Mouse (Mus musculus) forebrain, embryonic 13.5 days (tissue): ENCODE measurements at regions not wholly inside any gene's neighbourhood (a gene's known extent, or its start where the extent isn't known, plus 50 kb on each side); places are given as distances from the start of the nearest gene placed in this dataset.

Experiments used
- ATAC-seq: fragments of 200-750 bp; cut with Nextera tagmentation; 2 replicates; pipeline ENCODE4 v1.8.0; 2017
- H3K27ac ChIP-seq: fragments of 300-500 bp; sonication (generic); 2 replicates; pipeline ENCODE4 v1.5.1; 2015; ENCODE audit warnings: inconsistent platforms, mild to moderate bottlenecking, moderate library complexity
- H3K27me3 ChIP-seq: fragments of 300-500 bp; sonication (generic); 2 replicates; pipeline ENCODE4 v1.6.1; 2015; ENCODE audit warnings: mild to moderate bottlenecking, inconsistent platforms
- H3K36me3 ChIP-seq: fragments of 300-500 bp; sonication (generic); 2 replicates; pipeline ENCODE4 v1.6.1; 2015; ENCODE audit warnings: mild to moderate bottlenecking, inconsistent platforms; ENCODE audit not compliant: poor library complexity, severe bottlenecking
- H3K4me1 ChIP-seq: fragments of 300-500 bp; sonication (generic); 2 replicates; pipeline ENCODE4 v1.6.1; 2015; ENCODE audit warnings: inconsistent platforms
- H3K4me2 ChIP-seq: fragments of 300-500 bp; sonication (generic); 2 replicates; pipeline ENCODE4 v1.6.1; 2015; ENCODE audit warnings: inconsistent platforms, mild to moderate bottlenecking, moderate library complexity
- H3K4me3 ChIP-seq: fragments of 300-500 bp; sonication (generic); 2 replicates; pipeline ENCODE4 v1.5.1; 2015; ENCODE audit warnings: mild to moderate bottlenecking, inconsistent platforms
- H3K9ac ChIP-seq: fragments of 300-500 bp; sonication (generic); 2 replicates; pipeline ENCODE4 v1.6.1; 2015; ENCODE audit warnings: mild to moderate bottlenecking, inconsistent platforms
- H3K9me3 ChIP-seq: fragments of 300-500 bp; sonication (generic); replicated peaks from 2 replicates; pipeline ENCODE4 v1.6.1; 2016; ENCODE audit warnings: inconsistent platforms
- WGBS: fragments of 180-500 bp; shearing (Covaris S2); methylation state at CpG from one replicate; pipeline ENCODE4 v1.1.7; 2015; 5-methylcytosine and 5-hydroxymethylcytosine counted together

GRCm38 (mm10) chr9:40617676-40618062, 52.7 kb upstream of the Gm21915 start:
- H3K27me3 ChIP-seq: no peaks in the 10 kb centered on the region
- H3K36me3 ChIP-seq: no peaks in the 10 kb centered on the region
- 12% methylated on average over 10 of the region's 10 CpGs for WGBS
- H3K9ac ChIP-seq: peak overlapping the region; percentile 54
- H3K4me2 ChIP-seq: peak overlapping the region; percentile 62
- ATAC-seq: no peak
- H3K9me3 ChIP-seq: no peaks in the 10 kb centered on the region
- H3K4me1 ChIP-seq: peaks cover 21% of the 10 kb centered on the region
- peak overlapping the region; percentile 29 for H3K4me3 ChIP-seq
- H3K27ac ChIP-seq: peak overlapping the region; percentile 74

DNA sequence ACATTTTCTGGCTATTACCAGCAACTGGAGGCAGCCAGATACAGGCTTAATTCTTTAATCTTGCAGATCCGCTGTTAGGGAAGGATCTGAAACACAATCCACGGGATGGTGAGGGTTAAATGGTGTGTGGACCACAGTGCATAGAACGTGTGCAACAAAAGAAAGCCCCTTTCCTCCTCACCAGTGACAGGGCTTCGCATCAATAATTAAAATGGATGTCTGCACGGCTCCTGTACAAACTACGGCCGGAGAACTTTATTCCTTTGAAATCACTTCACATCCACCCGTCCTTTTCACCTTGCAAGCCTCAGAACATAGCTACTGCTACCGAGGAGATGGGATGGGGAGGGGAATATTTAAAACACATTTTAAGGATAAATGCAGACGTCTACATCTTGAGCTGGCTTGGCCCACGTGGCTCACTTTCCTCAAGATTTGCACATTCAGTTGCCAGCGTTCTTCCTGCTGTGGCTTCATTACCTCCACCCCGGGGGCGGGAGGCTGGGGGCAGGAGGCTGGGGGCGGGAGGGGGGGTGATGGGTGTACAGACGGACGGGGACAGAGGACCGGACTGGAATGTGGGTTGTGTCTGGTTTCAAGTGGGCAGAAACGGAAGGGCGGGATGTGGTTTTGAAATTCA, 53.3 kb upstream of the Gm21915 start:
- H3K9ac ChIP-seq: peak overlapping the region; percentile 54
- H3K9me3 ChIP-seq: no peaks in the 10 kb centered on the region
- H3K36me3 ChIP-seq: no peaks in the 10 kb centered on the region
- no peaks in the 10 kb centered on the region for H3K27me3 ChIP-seq
- peak overlapping the region; percentile 62 for H3K4me2 ChIP-seq
- ATAC-seq: peak; percentile 84
- H3K4me3 ChIP-seq: peak overlapping the region; percentile 29
- peaks cover 21% of the 10 kb centered on the region for H3K4me1 ChIP-seq
- under 1% methylated on average over 20 of the region's 20 CpGs for WGBS
- H3K27ac ChIP-seq: peak overlapping the region; percentile 74

DNA sequence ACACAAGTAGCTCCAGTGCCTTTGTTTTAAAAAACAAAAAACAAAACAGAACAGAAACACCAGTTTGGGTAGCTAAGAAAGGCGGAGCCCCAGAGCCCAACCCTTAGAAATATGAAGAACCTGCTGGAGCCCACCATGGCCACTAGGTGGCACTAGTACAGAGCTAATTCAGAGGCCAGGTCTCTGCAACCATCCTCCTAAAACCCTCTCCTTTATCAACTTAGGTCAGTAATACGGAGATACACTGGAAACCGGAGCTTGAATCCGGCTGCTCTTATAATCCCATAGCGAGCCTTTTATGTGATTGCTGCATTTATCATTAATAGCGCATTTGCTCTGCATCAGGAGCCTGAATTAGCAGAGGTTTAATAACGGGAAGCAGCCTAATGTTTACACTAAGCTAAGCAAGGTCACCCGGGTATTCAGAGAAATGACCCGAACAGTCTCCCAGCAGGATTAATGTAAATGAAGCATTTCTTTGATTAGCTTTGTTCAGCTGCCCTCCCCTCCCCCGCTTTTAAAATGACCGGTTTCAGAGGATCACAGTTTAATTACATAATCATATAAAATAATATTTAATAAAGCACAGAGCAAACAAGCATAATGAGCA, 53.9 kb upstream of the Gm21915 start:
- peak overlapping the region; percentile 62 for H3K4me2 ChIP-seq
- no peaks in the 10 kb centered on the region for H3K27me3 ChIP-seq
- ATAC-seq: peak; percentile 85
- peak overlapping the region; percentile 29 for H3K4me3 ChIP-seq
- H3K27ac ChIP-seq: peak overlapping the region; percentile 74
- peak overlapping the region; percentile 54 for H3K9ac ChIP-seq
- no peaks in the 10 kb centered on the region for H3K36me3 ChIP-seq
- WGBS: under 1% methylated on average over 11 of the region's 11 CpGs
- peaks cover 21% of the 10 kb centered on the region for H3K4me1 ChIP-seq
- no peaks in the 10 kb centered on the region for H3K9me3 ChIP-seq

DNA sequence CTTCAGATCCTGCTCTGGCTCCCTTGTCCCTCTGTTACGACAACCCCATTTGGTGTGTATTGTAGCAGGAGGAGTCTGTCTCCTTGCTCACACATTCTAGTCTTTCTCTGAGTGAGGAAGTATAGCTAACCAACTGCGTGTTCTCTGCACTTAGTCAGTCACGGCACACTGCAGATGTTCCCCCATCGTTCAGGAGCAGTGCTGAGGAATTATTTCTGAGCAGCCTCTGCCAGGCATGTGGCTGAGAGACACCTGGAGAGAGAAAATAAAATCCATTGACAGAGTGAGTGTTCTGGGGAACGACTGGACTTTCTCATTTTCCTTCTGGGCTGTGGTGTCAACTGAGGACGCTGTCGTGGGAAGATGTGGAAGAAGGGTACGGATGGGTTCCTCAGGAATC, 54.5 kb upstream of the Gm21915 start:
- no peak overlapping the region for H3K27ac ChIP-seq
- no peak overlapping the region for H3K9ac ChIP-seq
- no peaks in the 10 kb centered on the region for H3K9me3 ChIP-seq
- 0 out of 2 replicates have a peak, but pooled peaks have one; percentile 13 for ATAC-seq
- 23% methylated on average over 8 of the region's 8 CpGs for WGBS
- H3K27me3 ChIP-seq: no peaks in the 10 kb centered on the region
- H3K4me2 ChIP-seq: peak overlapping the region; percentile 62
- no peak overlapping the region for H3K4me3 ChIP-seq
- H3K4me1 ChIP-seq: peaks cover 21% of the 10 kb centered on the region
- no peaks in the 10 kb centered on the region for H3K36me3 ChIP-seq

- no peak for ATAC-seq
- no peak overlapping the region for H3K27ac ChIP-seq
- no peak overlapping the region for H3K4me2 ChIP-seq
- peaks cover 21% of the 10 kb centered on the region for H3K4me1 ChIP-seq
- WGBS: 62% methylated on average over 5 of the region's 5 CpGs
- H3K4me3 ChIP-seq: no peak overlapping the region
- no peak overlapping the region for H3K9ac ChIP-seq
- H3K36me3 ChIP-seq: no peaks in the 10 kb centered on the region
- H3K27me3 ChIP-seq: no peaks in the 10 kb centered on the region
- H3K9me3 ChIP-seq: no peaks in the 10 kb centered on the region
Observed at GRCm38 (mm10) chr9:40614071-40614470, 56.3 kb upstream of the Gm21915 start.

- H3K36me3 ChIP-seq: no peaks in the 10 kb centered on the region
- H3K4me1 ChIP-seq: peaks cover 21% of the 10 kb centered on the region
- H3K4me2 ChIP-seq: no peak overlapping the region
- H3K27ac ChIP-seq: 0 out of 2 replicates have a peak overlapping the region, but pooled peaks have one; percentile 11
- H3K9ac ChIP-seq: no peak overlapping the region
- WGBS: 92% methylated on average over 4 of the region's 4 CpGs
- ATAC-seq: no peak
- H3K4me3 ChIP-seq: no peak overlapping the region
- H3K27me3 ChIP-seq: no peaks in the 10 kb centered on the region
- no peaks in the 10 kb centered on the region for H3K9me3 ChIP-seq
Observed at GRCm38 (mm10) chr9:40613182-40613581, 57.2 kb upstream of the Gm21915 start.

DNA sequence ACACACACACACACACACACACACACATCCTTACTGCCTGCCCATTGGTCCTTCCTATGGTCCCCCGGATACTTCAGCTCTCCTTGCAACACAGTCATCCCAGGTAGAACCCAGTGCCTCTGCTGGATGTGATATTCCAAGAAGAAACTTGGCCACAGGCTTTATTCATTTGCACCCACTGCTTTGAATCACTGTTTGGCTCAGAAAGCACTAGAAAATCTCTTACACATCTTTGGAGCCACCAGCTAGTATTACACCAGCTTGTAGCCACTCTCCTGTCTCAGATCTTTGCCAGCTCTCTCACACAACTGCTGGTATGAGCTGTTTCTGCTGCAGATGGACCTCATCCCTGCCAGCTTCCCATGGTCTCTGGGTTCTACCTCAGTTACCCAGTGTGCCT, 57.7 kb upstream of the Gm21915 start:
- Histone ChIP-seq H3K4me1 (peaks cover 19% of the 10 kb centered on the region), H3K4me3 (no peak overlapping the region), H3K27me3 (no peaks in the 10 kb centered on the region), H3K36me3 (no peaks in the 10 kb centered on the region), H3K4me2 (no peak overlapping the region), H3K27ac (0 out of 2 replicates have a peak overlapping the region, but pooled peaks have one; percentile 11), H3K9ac (no peak overlapping the region), H3K9me3 (no peaks in the 10 kb centered on the region)
- no peak for ATAC-seq
- WGBS: 93% methylated on average over 1 of the region's 1 CpGs

DNA sequence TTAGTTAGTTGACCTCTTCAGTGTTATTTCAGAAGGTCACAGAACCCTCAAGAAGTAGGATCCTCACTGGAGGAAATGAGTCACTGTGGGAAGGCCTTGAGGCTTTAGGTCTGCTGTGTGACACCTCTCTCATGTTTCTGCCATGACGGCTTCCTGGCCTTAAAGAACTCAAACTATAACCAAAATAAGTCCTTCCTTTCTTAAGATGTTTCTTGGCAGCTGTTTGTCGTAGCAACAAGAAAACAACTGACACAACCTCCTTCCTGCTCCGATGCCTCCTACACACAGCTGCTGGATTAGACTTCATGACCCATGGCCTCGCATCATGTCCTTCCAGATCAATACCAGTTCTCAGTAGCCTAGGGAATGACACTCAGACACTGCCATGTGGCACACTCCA, 58.1 kb upstream of the Gm21915 start:
- no peaks in the 10 kb centered on the region for H3K9me3 ChIP-seq

GRCm38 (mm10) chr9:40611626-40612025, 58.8 kb upstream of the Gm21915 start:
- H3K4me3 ChIP-seq: no peak overlapping the region
- no peaks in the 10 kb centered on the region for H3K9me3 ChIP-seq
- no peak overlapping the region for H3K4me2 ChIP-seq
- ATAC-seq: no peak
- 37% methylated on average over 3 of the region's 3 CpGs for WGBS
- no peak overlapping the region for H3K9ac ChIP-seq
- H3K4me1 ChIP-seq: peaks cover 8% of the 10 kb centered on the region
- H3K27ac ChIP-seq: no peak overlapping the region
- no peaks in the 10 kb centered on the region for H3K36me3 ChIP-seq
- H3K27me3 ChIP-seq: no peaks in the 10 kb centered on the region

More for the DNA sequence above, 58.1 kb upstream of the Gm21915 start:
- Histone ChIP-seq H3K4me1 (peaks cover 14% of the 10 kb centered on the region), H3K4me3 (no peak overlapping the region), H3K27me3 (no peaks in the 10 kb centered on the region), H3K27ac (no peak overlapping the region), H3K9ac (no peak overlapping the region), H3K36me3 (no peaks in the 10 kb centered on the region), H3K4me2 (no peak overlapping the region)
- no peak for ATAC-seq
- WGBS: 95% methylated on average over 4 of the region's 4 CpGs

DNA sequence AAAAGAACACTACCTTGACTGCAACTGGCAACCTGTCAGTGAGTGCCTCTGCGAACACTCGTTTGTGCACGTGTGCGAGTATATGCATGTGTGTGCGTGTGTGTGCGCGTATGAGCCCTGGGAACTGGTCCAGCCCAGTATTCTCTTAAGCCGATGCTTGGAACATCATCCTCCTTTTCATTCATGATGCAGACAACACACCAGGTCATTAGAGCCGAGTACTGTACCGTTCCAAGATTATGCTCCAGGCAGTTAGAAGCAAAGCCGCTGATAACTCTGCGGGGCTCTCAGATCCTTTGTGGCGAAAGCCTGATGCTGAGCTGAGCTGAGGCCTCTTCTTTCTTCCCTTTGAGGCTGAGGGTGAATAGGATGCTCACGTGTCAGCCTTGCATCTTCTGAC, 61.8 kb upstream of the Gm21915 start:
- Histone ChIP-seq H3K4me1 (no peaks in the 10 kb centered on the region), H3K9me3 (no peaks in the 10 kb centered on the region), H3K27me3 (no peaks in the 10 kb centered on the region), H3K9ac (no peak overlapping the region), H3K36me3 (no peaks in the 10 kb centered on the region), H3K27ac (peak overlapping the region; percentile 11; the same call in 1 of the 2 replicates), H3K4me2 (no peak overlapping the region), H3K4me3 (no peak overlapping the region)
- 53% methylated on average over 14 of the region's 14 CpGs for WGBS
- ATAC-seq: peak; percentile 66; the same call in 1 of the 2 replicates

DNA sequence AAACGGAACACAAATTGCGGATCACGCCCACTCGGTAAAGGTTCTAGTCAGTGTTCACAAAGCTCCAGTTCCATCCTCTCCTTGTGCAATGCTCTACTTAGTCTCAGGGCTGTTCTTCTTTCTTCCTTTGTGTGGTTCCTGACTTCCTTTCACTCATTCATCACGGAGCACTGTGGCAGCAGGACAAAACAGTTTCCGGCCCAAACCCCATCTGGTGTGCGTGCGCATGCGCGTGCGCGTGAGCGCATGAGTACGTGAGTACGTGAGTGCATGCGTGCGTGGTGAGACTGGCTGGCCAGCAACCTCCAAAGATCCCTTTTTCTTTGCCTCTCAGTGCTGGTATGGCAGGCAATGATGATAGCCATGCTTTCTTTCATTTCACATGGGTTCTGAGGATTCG, 62.5 kb upstream of the Gm21915 start:
- no peaks in the 10 kb centered on the region for H3K36me3 ChIP-seq
- no peak for ATAC-seq
- H3K4me1 ChIP-seq: no peaks in the 10 kb centered on the region
- H3K4me3 ChIP-seq: no peak overlapping the region
- no peak overlapping the region for H3K9ac ChIP-seq
- no peak overlapping the region for H3K27ac ChIP-seq
- H3K4me2 ChIP-seq: no peak overlapping the region
- 93% methylated on average over 18 of the region's 18 CpGs for WGBS
- H3K27me3 ChIP-seq: no peaks in the 10 kb centered on the region
- no peaks in the 10 kb centered on the region for H3K9me3 ChIP-seq

- no peaks in the 10 kb centered on the region for H3K4me1 ChIP-seq
- 84% methylated on average over 1 of the region's 1 CpGs for WGBS
- no peaks in the 10 kb centered on the region for H3K9me3 ChIP-seq
- H3K4me3 ChIP-seq: no peak overlapping the region
- no peak for ATAC-seq
- no peak overlapping the region for H3K27ac ChIP-seq
- H3K4me2 ChIP-seq: no peak overlapping the region
- H3K27me3 ChIP-seq: no peaks in the 10 kb centered on the region
- no peaks in the 10 kb centered on the region for H3K36me3 ChIP-seq
- H3K9ac ChIP-seq: no peak overlapping the region
Observed at GRCm38 (mm10) chr9:40603521-40603920, 66.9 kb upstream of the Gm21915 start.
